8 mouse cellular contexts compared by ENCODE assay signal in the genomic region with DNA sequence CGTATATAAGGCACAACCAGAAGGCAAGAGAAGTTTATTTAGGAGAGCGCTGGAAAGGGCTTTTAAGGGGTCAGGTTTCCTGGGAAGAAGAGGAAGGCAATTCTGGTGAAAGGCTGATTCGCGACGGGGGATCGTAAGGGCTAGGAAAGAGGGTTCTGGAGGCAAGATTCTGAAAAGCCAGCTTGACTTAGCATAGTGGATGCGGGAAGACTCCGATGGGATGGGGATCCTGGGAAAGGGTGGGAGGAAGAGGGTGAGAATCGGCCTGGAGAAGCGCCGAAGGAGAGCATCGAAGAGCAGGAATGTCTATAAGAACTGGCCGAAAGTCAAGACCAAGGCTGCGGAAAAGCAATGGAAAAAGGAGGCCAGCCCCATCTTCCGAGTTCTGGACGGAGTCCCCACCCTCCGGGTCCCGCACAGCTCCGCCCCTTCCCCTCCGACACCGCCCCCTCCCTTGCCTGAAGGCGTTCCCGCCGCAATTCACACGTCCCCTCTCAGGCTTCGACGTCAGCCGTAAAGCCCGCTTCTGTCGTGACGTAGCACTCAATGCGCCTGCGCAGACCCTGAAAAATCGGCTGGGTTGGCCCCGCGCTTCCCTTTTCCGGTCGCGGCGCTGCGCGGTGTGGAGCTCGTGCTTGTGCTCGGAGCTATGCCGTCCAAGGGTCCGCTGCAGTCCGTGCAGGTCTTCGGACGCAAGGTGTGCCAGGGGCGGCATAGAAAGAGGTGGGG. TPM values are rescaled to one million over a fixed set of nuclear protein-coding genes. Genes with fewer than 3 reads are reported as not detected.
DNase-seq lines count a peak whose midpoint lies in the region; ATAC-seq and TF ChIP-seq lines count a peak whose summit lies in the region.

Rps16 (plus strand) TSS at position 498 of the 729 bp plus-strand sequence.

- peak within 1 kb of the TSS; percentile 88 for H3K4me3 ChIP-seq in G1E (ENCODE audit: low read depth, low read length)
- H3K4me3 ChIP-seq in forebrain, postnatal 0 days (ENCODE audit: low read depth, low read length): peak within 1 kb of the TSS; percentile 78
- peak within 1 kb of the TSS; percentile 79 for H3K4me3 ChIP-seq in lung, embryonic 15.5 days

- peak within 1 kb of the TSS; percentile 84 for H3K4me2 ChIP-seq in forebrain, postnatal 0 days (ENCODE audit: low read depth)
- peak within 1 kb of the TSS; percentile 70 for H3K4me2 ChIP-seq in lung, embryonic 15.5 days

- H3K9me3 ChIP-seq in G1E (replicated peaks): no peaks in the 10 kb centered on the region
- no peaks in the 10 kb centered on the region for H3K9me3 ChIP-seq in forebrain, postnatal 0 days (ENCODE audit: low read length)
- H3K9me3 ChIP-seq in lung, embryonic 15.5 days: no peaks in the 10 kb centered on the region

- peaks cover 45% of the 10 kb centered on the region for H3K4me1 ChIP-seq in G1E (ENCODE audit: insufficient read depth, low read depth, low read length)
- H3K4me1 ChIP-seq in forebrain, postnatal 0 days (ENCODE audit: insufficient read depth): peaks cover 15% of the 10 kb centered on the region
- H3K4me1 ChIP-seq in lung, embryonic 15.5 days: peaks cover 20% of the 10 kb centered on the region

- peak; percentile 87 for DNase-seq in G1E (ENCODE audit: low spot score)
- peak; percentile 97 to 98 for DNase-seq in cerebellum, adult 18-20 months
- peak; percentile 99 for DNase-seq in forebrain, postnatal 0 days
- DNase-seq in heart, postnatal 4 days: peak; percentile 100
- DNase-seq in layer of hippocampus, adult 8-10 months (ENCODE audit: low spot score in 2 of 2): peak; percentile 96 to 97
- DNase-seq in ovary, adult 18-20 months (ENCODE audit: low spot score): peak; percentile 96
- peak; percentile 99 for DNase-seq in thymus, postnatal 0 days (ENCODE audit: low spot score)

- peak within 1 kb of the TSS; percentile 89 for H3K27ac ChIP-seq in forebrain, postnatal 0 days (ENCODE audit: low read depth, low read length)
- peak within 1 kb of the TSS; percentile 86 for H3K27ac ChIP-seq in lung, embryonic 15.5 days

- ATAC-seq in G1E (ENCODE audit: extremely low read depth, insufficient number of reproducible peaks, low FRiP score, poor library complexity, severe bottlenecking): peak; percentile 87
- peak; percentile 95 for ATAC-seq in forebrain, postnatal 0 days
- ATAC-seq in lung, embryonic 15.5 days (ENCODE audit: borderline replicate concordance, extremely low read depth, low FRiP score, low TSS enrichment): peak; percentile 96

- no peaks in the 10 kb centered on the region for H3K27me3 ChIP-seq in G1E (ENCODE audit: insufficient read depth, low read length)
- no peaks in the 10 kb centered on the region for H3K27me3 ChIP-seq in forebrain, postnatal 0 days (ENCODE audit: insufficient read depth, low read length)
- no peaks in the 10 kb centered on the region for H3K27me3 ChIP-seq in lung, embryonic 15.5 days

- peak within 1 kb of the TSS; percentile 99 for H3K9ac ChIP-seq in forebrain, postnatal 0 days
- peak within 1 kb of the TSS; percentile 95 for H3K9ac ChIP-seq in lung, embryonic 15.5 days

- 1% methylated on average over 49 of the region's 50 CpGs for WGBS in forebrain, postnatal 0 days
- WGBS in lung, embryonic 15.5 days: under 1% methylated on average over 49 of the region's 50 CpGs

- no peak for TF ChIP-seq CTCF in G1E (IDR thresholded peaks at IDR 0.05; ENCODE audit: low read depth, low read length)
- TF ChIP-seq CTCF in forebrain, postnatal 0 days (IDR thresholded peaks at IDR 0.05; ENCODE audit: low read depth): no peak

- H3K36me3 ChIP-seq in G1E (replicated peaks): peaks cover 43% of the 10 kb centered on the region
- peaks cover 27% of the 10 kb centered on the region for H3K36me3 ChIP-seq in forebrain, postnatal 0 days (ENCODE audit: insufficient read depth)
- H3K36me3 ChIP-seq in lung, embryonic 15.5 days: peaks cover 33% of the 10 kb centered on the region

RNA-seq across cellular contexts. Expression of gene Rps16, which starts in this region (rescaled TPM):
- total RNA-seq in G1E (2014; fragmentation: Nextera tagmentation): 848 and 905 TPM in 2 replicates
- 900 and 1,212 TPM in 2 replicates for total RNA-seq in G1E (2017)
- polyA plus RNA-seq in G1E (2012): 1,941 and 2,248 TPM in 2 replicates
- 205 and 300 TPM in 2 replicates for total RNA-seq in forebrain, postnatal 0 days (2014; rRNA removed)
- 595 and 769 TPM in 2 replicates for polyA plus RNA-seq in forebrain, postnatal 0 days (2015; fragmentation: Nextera tagmentation; extraction: Ambion mirVana)
- total RNA-seq in heart, postnatal 4 days (2021): 1,000 to 10,000 TPM in 1 of 2 experiments, 100 to 1,000 TPM in 1; 972 to 1,025 TPM
- total RNA-seq in layer of hippocampus, adult 8-10 months (2022): 100 to 1,000 TPM; 531 to 646 (median 582) TPM
- 979 and 1,114 TPM in 2 replicates for polyA plus RNA-seq in lung, embryonic 15.5 days (2015; fragmentation: Nextera tagmentation; extraction: Ambion mirVana)
- polyA plus RNA-seq in thymus, postnatal 0 days (2015; fragmentation: Nextera tagmentation; extraction: Ambion mirVana): 1,689 and 1,723 TPM in 2 replicates

Comparison
In these comparisons a context has a peak if more than half of its experiments do, and no peak if none do; other contexts are left out.
1. Peak in every context shown above with its lines: DNase-seq, ATAC-seq, H3K4me3 ChIP-seq and H3K27ac ChIP-seq.